29 mouse cellular contexts compared by ENCODE assay signal in genomic region chr12:21386201-21386600, GRCm38 (mm10).
"Had no signal": no experiment of that assay in that cellular context is flagged by ENCODE, and none has a peak within 500 bp of the region (broad histone marks: within the 10 kb centered on the region; RNA-seq: fewer than 3 reads in every experiment).

No protein-coding gene starts in this region.

- H3K9ac ChIP-seq: embryonic facial prominence, embryonic 12.5 days; embryonic facial prominence, embryonic 13.5 days; embryonic facial prominence, embryonic 15.5 days; forebrain, embryonic 12.5 days; forebrain, embryonic 13.5 days; forebrain, embryonic 15.5 days; forebrain, postnatal 0 days had no signal

- H3K27ac ChIP-seq: embryonic facial prominence, embryonic 10.5 days; embryonic facial prominence, embryonic 12.5 days; embryonic facial prominence, embryonic 13.5 days; embryonic facial prominence, embryonic 15.5 days; forebrain, embryonic 10.5 days; forebrain, embryonic 12.5 days; forebrain, embryonic 13.5 days; forebrain, embryonic 15.5 days; gastrocnemius, adult 2 months; heart, adult 2 months had no signal

- H3K27me3 ChIP-seq: embryonic facial prominence, embryonic 12.5 days; embryonic facial prominence, embryonic 13.5 days; embryonic facial prominence, embryonic 15.5 days; forebrain, embryonic 12.5 days; forebrain, embryonic 13.5 days; forebrain, embryonic 15.5 days had no signal

- DNase-seq: cerebellum, adult 2 months; cerebellum, adult 8-10 months; cerebellum, adult 9-10 months; cerebellum, adult 9-11 months; cerebellum, postnatal 10 days; cerebellum, postnatal 14 days; cerebellum, postnatal 25 days; cerebellum, postnatal 36 days; embryo, embryonic 11 days; forebrain, postnatal 0 days; gastrocnemius, adult 2 months; gastrocnemius, postnatal 10 days; gastrocnemius, postnatal 14 days; gastrocnemius, postnatal 25 days; gastrocnemius, postnatal 36 days; heart, adult 11 months; heart, adult 18-20 months; heart, adult 2 months had no signal

- H3K9me3 ChIP-seq: embryonic facial prominence, embryonic 10.5 days; embryonic facial prominence, embryonic 12.5 days; embryonic facial prominence, embryonic 13.5 days; embryonic facial prominence, embryonic 15.5 days; forebrain, embryonic 10.5 days; forebrain, embryonic 12.5 days; forebrain, embryonic 13.5 days; forebrain, embryonic 15.5 days had no signal

- ATAC-seq: forebrain, embryonic 13.5 days; forebrain, embryonic 14.5 days; forebrain, embryonic 15.5 days; forebrain, embryonic 16.5 days; forebrain, postnatal 0 days had no signal

- H3K4me2 ChIP-seq: embryonic facial prominence, embryonic 12.5 days; embryonic facial prominence, embryonic 13.5 days; embryonic facial prominence, embryonic 15.5 days; forebrain, embryonic 12.5 days; forebrain, embryonic 13.5 days; forebrain, embryonic 15.5 days had no signal

- H3K4me1 ChIP-seq: embryonic facial prominence, embryonic 10.5 days; embryonic facial prominence, embryonic 12.5 days; embryonic facial prominence, embryonic 13.5 days; embryonic facial prominence, embryonic 15.5 days; forebrain, embryonic 10.5 days; forebrain, embryonic 12.5 days; forebrain, embryonic 13.5 days; forebrain, embryonic 15.5 days had no signal

- H3K4me3 ChIP-seq: embryonic facial prominence, embryonic 10.5 days; embryonic facial prominence, embryonic 12.5 days; embryonic facial prominence, embryonic 13.5 days; embryonic facial prominence, embryonic 15.5 days; erythroblast, embryonic 14.5 days; forebrain, embryonic 10.5 days; forebrain, embryonic 12.5 days; forebrain, embryonic 13.5 days; forebrain, embryonic 15.5 days; gastrocnemius, adult 2 months; heart, adult 2 months had no signal
